Mouse (Mus musculus) thymus, postnatal 25 days (tissue): ENCODE results near the gene Atrip.
A peak's percentile ranks its signal among the peaks of the same experiment; 100 is the strongest.

Experiments used
- DNase-seq: peaks from one replicate; pipeline ENCODE4 v3.0.0; 2022

Gene Atrip

GRCm38 (mm10) chr9:109056916-109057315 is 17.0 kb downstream of the Atrip start:
- DNase-seq: no peak

GRCm38 (mm10) chr9:109056081-109056690 is 17.7 kb downstream of the Atrip start:
- no peak for DNase-seq

GRCm38 (mm10) chr9:109055271-109056030 is 18.5 kb downstream of the Atrip start:
- no peak for DNase-seq

GRCm38 (mm10) chr9:109054712-109055111 is 19.2 kb downstream of the Atrip start:
- peak; percentile 70 for DNase-seq

- DNase-seq: no peak
Measured at GRCm38 (mm10) chr9:109053851-109054250, 20.1 kb downstream of the Atrip start.

- no peak for DNase-seq
Measured at GRCm38 (mm10) chr9:109053366-109053765, 20.6 kb downstream of the Atrip start.

GRCm38 (mm10) chr9:109052490-109053260 is 21.2 kb downstream of the Atrip start:
- no peak for DNase-seq

GRCm38 (mm10) chr9:109051651-109052489 is 22.1 kb downstream of the Atrip start:
- DNase-seq: no peak

- peak; percentile 66 for DNase-seq
Measured at GRCm38 (mm10) chr9:109051011-109051501, 22.9 kb downstream of the Atrip start.

- no peak for DNase-seq
Measured at GRCm38 (mm10) chr9:109050674-109050997, 23.3 kb downstream of the Atrip start.

GRCm38 (mm10) chr9:109049996-109050673 is 23.8 kb downstream of the Atrip start:
- no peak for DNase-seq

- no peak for DNase-seq
Measured at GRCm38 (mm10) chr9:109049316-109049715, 24.6 kb downstream of the Atrip start.

GRCm38 (mm10) chr9:109046306-109046705 is 27.6 kb downstream of the Atrip start:
- peak; percentile 85 for DNase-seq

GRCm38 (mm10) chr9:109041351-109041750 is 32.6 kb downstream of the Atrip start:
- no peak for DNase-seq

- no peak for DNase-seq
Measured at GRCm38 (mm10) chr9:109040906-109041305, 33.0 kb downstream of the Atrip start.

- no peak for DNase-seq
Measured at GRCm38 (mm10) chr9:109040216-109040615, 33.7 kb downstream of the Atrip start.

- DNase-seq: no peak
Measured at GRCm38 (mm10) chr9:109039681-109040080, 34.2 kb downstream of the Atrip start.

- DNase-seq: no peak
Measured at GRCm38 (mm10) chr9:109038901-109039364, 35.0 kb downstream of the Atrip start.

GRCm38 (mm10) chr9:109038086-109038895 is 35.6 kb downstream of the Atrip start, which contains the start of gene Shisa5:
Gene Shisa5, plus strand, starts transcription at chr9:109038565.
- DNase-seq: peak; percentile 80

- no peak for DNase-seq
Measured at GRCm38 (mm10) chr9:109032435-109032834, 41.5 kb downstream of the Atrip start.

GRCm38 (mm10) chr9:109031686-109032085 is 42.2 kb downstream of the Atrip start:
- no peak for DNase-seq
